Mouse (Mus musculus) heart, postnatal 36 days (tissue): Measurements from ENCODE around the gene Slc26a6. TPM values are rescaled to one million over a fixed set of nuclear protein-coding genes. Genes with fewer than 3 reads are reported as not detected.

ENCODE experiments used
- DNase-seq, 2 experiments: peaks; one replicate each; pipeline ENCODE4 v3.0.0; 2021 to 2022
- intact Hi-C: fragments of 180-260 bp; cut with DNase I; formaldehyde crosslinking; loops from one replicate; pipeline ENCODE4 v1.15.1; 2025
- microRNA-seq, 2 experiments: library from miRNA; unstranded; fragments of <30 nt; microRNA quantifications; one replicate each; pipeline ENCODE4 v1.2.0; 2021; ENCODE audit warnings: borderline number of aligned reads in 2 of 2
- total RNA-seq, 2 experiments: library from RNA; stranded (reverse); gene quantifications; 2 replicates each; pipeline ENCODE4 v1.2.3; 2021

Gene Slc26a6
- total RNA-seq, 2 experiments from 2014 or later = 26.8 to 29.2 TPM

GRCm38 (mm10) chr9:108949231-108949966 is 96.3 kb downstream of the Slc26a6 start:
- DNase-seq = peak; percentile 38 to 44

GRCm38 (mm10) chr9:108949967-108950728 is 97.1 kb downstream of the Slc26a6 start:
- intact Hi-C loops = no loop called here
- DNase-seq = no peak

More at GRCm38 (mm10) chr9:108949231-108949966, 96.3 kb downstream of the Slc26a6 start:
- intact Hi-C loops = no loop called here

- intact Hi-C loops = no loop called here
- DNase-seq = no peak
These were observed 100.1 kb downstream of the Slc26a6 start, which contains the start of gene Col7a1 for GRCm38 (mm10) chr9:108953081-108953636. Gene Col7a1 (plus strand): TSS chr9:108953586.

GRCm38 (mm10) chr9:108955241-108955640 is 102.2 kb downstream of the Slc26a6 start:
- intact Hi-C loops = no loop called here
- no peak for DNase-seq

- intact Hi-C loops = no loop called here
- DNase-seq = no peak
These were observed 102.8 kb downstream of the Slc26a6 start for GRCm38 (mm10) chr9:108955846-108956245.

Small RNA genes lying within 50 kb of the gene (microRNA-seq; reads per million reads assigned to microRNA genes)
- gene Gm23156 = 0 reads per million in 2 experiments

Other genes starting within 250 kb of the Slc26a6 start
- 10 to 100 TPM; 47.8 to 54.4 TPM for gene Arih2, start 203.9 kb upstream of the Slc26a6 start, total RNA-seq
- 100 to 1,000 TPM; 221 to 236 TPM for gene Slc25a20, start 191.2 kb upstream of the Slc26a6 start, total RNA-seq
- gene Prkar2a, start 164.0 kb upstream of the Slc26a6 start, total RNA-seq = 10 to 100 TPM; 86.0 to 88.1 TPM
- gene Ip6k2, start 69.5 kb upstream of the Slc26a6 start, total RNA-seq = 10 to 100 TPM; 21.3 to 23.6 TPM
- gene Nckipsd, start 44.9 kb upstream of the Slc26a6 start, total RNA-seq = 1 to 10 TPM; 7.2 to 9.4 TPM
- gene Celsr3, start 27.0 kb upstream of the Slc26a6 start, total RNA-seq = under 1 TPM in 1 of 2 experiments, not detected in 1; 0.14 TPM
- gene Tmem89, start 61.3 kb downstream of the Slc26a6 start, total RNA-seq = not detected
- 1,000 to 10,000 TPM; 2,339 to 2,528 TPM for gene Uqcrc1, start 83.3 kb downstream of the Slc26a6 start, total RNA-seq
- gene Col7a1, start 100.3 kb downstream of the Slc26a6 start, total RNA-seq = under 1 TPM; 0.31 to 0.81 TPM
- not detected for gene Ucn2, start 132.7 kb downstream of the Slc26a6 start, total RNA-seq
- 1 to 10 TPM; 2.3 to 2.4 TPM for gene Pfkfb4, start 138.5 kb downstream of the Slc26a6 start, total RNA-seq
- 10 to 100 TPM; 36.1 to 51.4 TPM for gene Shisa5, start 185.3 kb downstream of the Slc26a6 start, total RNA-seq
- gene Trex1, start 206.5 kb downstream of the Slc26a6 start, total RNA-seq = 10 to 100 TPM; 14.0 to 14.7 TPM
- 1 to 10 TPM; 8.0 to 8.2 TPM for gene Atrip, start 220.8 kb downstream of the Slc26a6 start, total RNA-seq
- 10 to 100 TPM; 11.7 to 12.2 TPM for gene Ccdc51, start 229.2 kb downstream of the Slc26a6 start, total RNA-seq
- 100 to 1,000 TPM; 241 to 249 TPM for gene Tma7, start 229.3 kb downstream of the Slc26a6 start, total RNA-seq
- 10 to 100 TPM; 16.4 to 19.1 TPM for gene Plxnb1, start 242.1 kb downstream of the Slc26a6 start, total RNA-seq